Mouse (Mus musculus): ENCODE data around the gene Pqlc2. TPM values are rescaled to one million over a fixed set of nuclear protein-coding genes. Genes with fewer than 3 reads are reported as not detected.

Gene Pqlc2
- total RNA-seq (2021) = 10 to 100 TPM; 15.1 to 15.4 TPM
- long read RNA-seq, experiment 1, transcript Pqlc2-201 (9 exons, 1,532 nt) = major isoform, 5 of 12 reads
- long read RNA-seq, experiment 1, partial matches to known transcripts = 1 of 12 reads
- long read RNA-seq, experiment 1, other reads (novel, unspliced or antisense) = 6 of 12 reads
- long read RNA-seq, experiment 2, partial matches to known transcripts = 0 of 7 reads
- long read RNA-seq, experiment 2, other reads (novel, unspliced or antisense) = 3 of 7 reads

GRCm38 (mm10) chr4:139310171-139310898, at the start of gene Pqlc2, which contains the start of gene Akr7a5:
TSS of gene Pqlc2 (minus strand) at chr4:139310708.
TSS of gene Akr7a5 (plus strand) at chr4:139310744.
- intact Hi-C loops (cut with DNase I) = no loop called here
- peak; percentile 97 to 99 for DNase-seq (ENCODE audit: low spot score in 2 of 2)

DNA sequence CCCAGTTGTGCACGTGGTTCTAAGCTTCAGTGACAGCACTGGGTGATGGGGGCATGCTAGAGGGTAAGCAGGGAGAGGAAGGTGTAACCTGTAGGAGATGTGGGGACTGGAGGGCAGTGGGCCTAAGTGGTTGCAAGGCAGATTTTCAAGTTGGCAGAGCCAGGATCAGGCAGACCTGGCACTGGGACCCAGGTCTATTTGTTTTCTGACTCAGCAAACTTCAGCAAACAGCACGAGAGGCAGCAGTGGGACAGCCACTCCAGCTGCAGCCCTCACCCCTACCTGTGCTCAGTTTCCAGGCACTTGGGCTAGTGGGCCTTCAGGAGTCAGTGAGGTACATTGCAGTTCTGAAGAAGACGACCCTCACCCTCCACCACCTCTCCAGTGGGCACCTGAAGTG, 46.7 kb upstream of the Pqlc2 start:
- no peak for DNase-seq (ENCODE audit: low spot score in 2 of 2)
- intact Hi-C loops (cut with DNase I) = no loop called here

- intact Hi-C loops (cut with DNase I) = no loop called here
Measured at GRCm38 (mm10) chr4:139352832-139353231, 42.3 kb upstream of the Pqlc2 start.

GRCm38 (mm10) chr4:139351931-139352711, 41.6 kb upstream of the Pqlc2 start, which contains the start of the genes Mrto4, Emc1 and Ubr4:
TSS of gene Mrto4 (minus strand) at chr4:139352576.
TSS of gene Emc1 (plus strand) at chr4:139352587.
TSS of gene Ubr4 (plus strand) at chr4:139352609.
- intact Hi-C loops (cut with DNase I) = no loop called here
- DNase-seq (ENCODE audit: low spot score in 2 of 2) = peak; percentile 83 to 85

More at GRCm38 (mm10) chr4:139352832-139353231, 42.3 kb upstream of the Pqlc2 start:
- DNase-seq (ENCODE audit: low spot score in 2 of 2) = no peak

- intact Hi-C loops (cut with DNase I) = no loop called here
- DNase-seq (ENCODE audit: low spot score in 2 of 2) = no peak
Measured at GRCm38 (mm10) chr4:139345416-139346019, 35.0 kb upstream of the Pqlc2 start.

GRCm38 (mm10) chr4:139343718-139344117, 33.2 kb upstream of the Pqlc2 start:
- intact Hi-C loops (cut with DNase I) = no loop called here
- DNase-seq (ENCODE audit: low spot score in 2 of 2) = peak; percentile 57 to 59

- intact Hi-C loops (cut with DNase I) = no loop called here
- DNase-seq (ENCODE audit: low spot score in 2 of 2) = no peak
Measured at GRCm38 (mm10) chr4:139341556-139342233, 31.2 kb upstream of the Pqlc2 start.

GRCm38 (mm10) chr4:139340835-139341234, 30.3 kb upstream of the Pqlc2 start:
- intact Hi-C loops (cut with DNase I) = no loop called here
- DNase-seq (ENCODE audit: low spot score in 2 of 2) = no peak

DNA sequence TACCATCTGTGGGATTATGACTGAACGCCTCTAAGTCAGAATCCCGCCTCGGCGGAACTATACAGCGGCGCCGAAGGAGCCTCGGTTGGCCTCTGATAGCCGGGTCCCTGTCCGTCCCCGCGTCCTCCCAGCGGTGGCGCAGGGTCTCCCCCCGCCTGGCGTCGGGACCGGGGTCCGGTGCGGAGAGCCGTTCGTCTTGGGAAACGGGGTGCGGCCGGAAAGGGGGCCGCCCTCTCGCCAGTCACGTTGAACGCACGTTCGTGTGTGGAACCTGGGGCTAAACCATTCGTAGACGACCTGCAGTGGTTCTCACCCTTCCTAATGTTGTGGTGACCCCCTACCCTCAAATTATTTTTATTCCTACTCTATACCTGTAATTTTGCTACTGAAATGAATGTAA, 27.6 kb upstream of the Pqlc2 start:
- intact Hi-C loops (cut with DNase I) = loop anchor here (10.0 kb wide), 1 partner anchor 413 kb away; no protein-coding TSS in a partner anchor

DNA sequence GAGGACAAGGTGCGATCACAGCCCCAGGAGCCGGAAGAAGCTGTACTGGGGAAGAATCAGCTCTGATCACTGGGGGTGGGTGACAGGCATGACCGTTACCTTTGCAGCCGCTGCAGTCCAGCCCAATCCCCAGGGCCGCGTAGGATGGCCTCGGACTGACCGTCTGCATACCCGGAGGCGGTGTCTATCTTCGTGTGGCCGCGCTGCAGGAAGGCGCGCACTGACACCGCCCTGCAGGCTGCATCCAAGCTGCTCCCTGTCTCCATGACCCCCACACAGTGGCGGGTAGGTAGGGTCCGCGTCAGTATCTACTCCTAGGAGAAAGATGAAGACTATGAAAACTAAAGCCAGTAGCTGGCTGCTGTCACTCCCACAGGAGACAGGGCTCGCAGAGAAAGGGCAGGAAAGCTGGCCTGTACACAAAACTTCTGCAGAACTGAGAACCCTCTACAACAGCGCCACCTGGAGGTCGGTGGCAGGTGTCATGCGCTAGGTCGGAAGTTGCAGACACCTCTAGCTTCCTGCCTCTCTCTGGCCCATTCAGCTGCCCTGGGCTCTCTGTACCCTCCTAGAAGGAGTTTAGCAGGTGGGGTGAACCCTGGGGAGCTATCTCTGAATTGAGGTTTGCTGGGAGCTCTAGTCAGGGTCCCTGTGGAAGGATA, 26.4 kb upstream of the Pqlc2 start:
- intact Hi-C loops (cut with DNase I) = loop anchor here (1.0 to 10.0 kb wide), 2 partner anchors 251 to 412 kb away; no protein-coding TSS in a partner anchor
- peak in 1 of 2 experiments; percentile 69 for DNase-seq (ENCODE audit: low spot score in 2 of 2)

More for the DNA sequence above, 27.6 kb upstream of the Pqlc2 start:
- no peak for DNase-seq (ENCODE audit: low spot score in 2 of 2)

DNA sequence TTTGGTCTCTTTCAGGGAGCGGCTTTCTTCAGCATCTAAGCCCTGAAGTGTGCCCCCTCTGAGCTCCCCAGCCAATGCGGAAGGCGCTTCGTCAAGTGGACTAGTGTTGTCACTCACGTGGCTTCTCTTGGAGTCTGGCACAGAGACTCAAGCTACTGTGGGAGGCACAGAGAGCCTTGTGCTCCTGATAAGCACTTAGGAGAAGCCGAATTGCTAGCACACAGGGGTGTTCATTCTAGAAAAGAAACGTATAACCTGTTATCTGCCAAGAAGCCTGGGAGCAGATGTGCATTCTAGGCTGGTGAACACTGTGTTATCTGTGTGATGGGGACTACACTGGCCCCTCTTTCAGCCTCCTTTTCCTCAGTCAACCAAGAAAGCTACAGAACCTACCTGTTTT, 25.0 kb upstream of the Pqlc2 start:
- intact Hi-C loops (cut with DNase I) = loop anchor here (10.0 kb wide), 1 partner anchor 411 kb away; no protein-coding TSS in a partner anchor
- DNase-seq (ENCODE audit: low spot score in 2 of 2) = no peak

- intact Hi-C loops (cut with DNase I) = loop anchor here (10.0 kb wide), 1 partner anchor 410 kb away; no protein-coding TSS in a partner anchor
Measured at GRCm38 (mm10) chr4:139334631-139335295, 24.3 kb upstream of the Pqlc2 start.

DNA sequence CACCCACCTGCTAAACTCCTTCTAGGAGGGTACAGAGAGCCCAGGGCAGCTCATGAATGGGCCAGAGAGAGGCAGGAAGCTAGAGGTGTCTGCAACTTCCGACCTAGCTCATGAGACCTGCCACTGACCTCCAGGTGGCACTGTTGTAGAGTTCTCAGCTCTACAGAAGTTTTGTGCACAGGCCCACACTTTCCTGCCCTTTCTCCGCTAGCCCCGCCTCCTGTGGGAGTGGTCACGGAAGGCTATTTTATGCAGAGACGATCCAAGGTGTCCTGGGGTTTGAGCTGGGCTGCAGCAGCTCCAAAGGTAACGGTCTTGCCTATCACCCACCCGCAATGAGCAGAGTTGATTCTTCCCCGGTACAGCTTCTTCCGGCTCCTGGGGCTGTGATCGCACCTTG, 20.1 kb upstream of the Pqlc2 start:
- intact Hi-C loops (cut with DNase I) = loop anchor here (10.0 kb wide), 1 partner anchor 406 kb away; no protein-coding TSS in a partner anchor
- DNase-seq (ENCODE audit: low spot score in 2 of 2) = peak in 1 of 2 experiments; percentile 25

More at GRCm38 (mm10) chr4:139334631-139335295, 24.3 kb upstream of the Pqlc2 start:
- DNase-seq (ENCODE audit: low spot score in 2 of 2) = no peak

- no peak for DNase-seq (ENCODE audit: low spot score in 2 of 2)
- intact Hi-C loops (cut with DNase I) = no loop called here
Measured at GRCm38 (mm10) chr4:139319740-139320139, 9.2 kb upstream of the Pqlc2 start.

GRCm38 (mm10) chr4:139318449-139318848, 7.9 kb upstream of the Pqlc2 start:
- intact Hi-C loops (cut with DNase I) = no loop called here
- no peak for DNase-seq (ENCODE audit: low spot score in 2 of 2)

- no peak for DNase-seq (ENCODE audit: low spot score in 2 of 2)
- intact Hi-C loops (cut with DNase I) = no loop called here
Measured at GRCm38 (mm10) chr4:139312632-139313031, 2.1 kb upstream of the Pqlc2 start.

DNA sequence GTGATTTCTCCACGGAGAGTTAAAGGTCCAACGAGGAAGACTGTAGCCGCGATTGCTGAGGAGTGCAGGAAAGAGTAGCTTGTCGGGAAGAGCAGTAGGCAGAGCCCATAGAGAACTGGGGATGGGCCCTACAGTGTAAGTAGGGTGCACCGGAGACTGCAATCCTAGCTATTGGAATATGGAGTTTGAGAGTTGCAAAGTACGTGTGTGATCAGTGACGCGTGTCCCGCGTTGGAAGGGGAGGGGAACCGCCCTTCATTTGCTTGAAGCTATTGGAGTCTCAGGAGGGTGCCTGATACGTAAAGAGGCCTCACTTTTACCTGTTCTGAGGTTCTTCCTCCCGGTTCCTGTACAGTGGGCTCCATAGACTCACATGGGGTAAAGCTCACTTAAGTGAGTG, 1.2 kb upstream of the Pqlc2 start:
- intact Hi-C loops (cut with DNase I) = no loop called here
- no peak for DNase-seq (ENCODE audit: low spot score in 2 of 2)
